Mouse (Mus musculus): ENCODE results near the gene Spag7.

Gene Spag7

GRCm38 (mm10) chr11:70643051-70643450 lies 26.2 kb downstream of the Spag7 start:
- DNase-seq (ENCODE audit: low spot score in 2 of 2): no peak

GRCm38 (mm10) chr11:70641241-70641640 lies 28.0 kb downstream of the Spag7 start:
- DNase-seq (ENCODE audit: low spot score in 2 of 2): peak in 1 of 2 experiments; percentile 58

GRCm38 (mm10) chr11:70639976-70640375 lies 29.2 kb downstream of the Spag7 start:
- no peak for DNase-seq (ENCODE audit: low spot score in 2 of 2)

- peak in 1 of 2 experiments; percentile 62 for DNase-seq (ENCODE audit: low spot score in 2 of 2)
Observed at GRCm38 (mm10) chr11:70638714-70639278, 30.4 kb downstream of the Spag7 start, which contains the start of gene Gp1ba. Gene Gp1ba (plus strand): TSS chr11:70639122.

- no peak for DNase-seq (ENCODE audit: low spot score in 2 of 2)
Observed at GRCm38 (mm10) chr11:70638293-70638692, 30.9 kb downstream of the Spag7 start.

GRCm38 (mm10) chr11:70637764-70638163 lies 31.5 kb downstream of the Spag7 start:
- no peak for DNase-seq (ENCODE audit: low spot score in 2 of 2)

GRCm38 (mm10) chr11:70635601-70636000 lies 33.6 kb downstream of the Spag7 start:
- DNase-seq (ENCODE audit: low spot score in 2 of 2): no peak

DNA sequence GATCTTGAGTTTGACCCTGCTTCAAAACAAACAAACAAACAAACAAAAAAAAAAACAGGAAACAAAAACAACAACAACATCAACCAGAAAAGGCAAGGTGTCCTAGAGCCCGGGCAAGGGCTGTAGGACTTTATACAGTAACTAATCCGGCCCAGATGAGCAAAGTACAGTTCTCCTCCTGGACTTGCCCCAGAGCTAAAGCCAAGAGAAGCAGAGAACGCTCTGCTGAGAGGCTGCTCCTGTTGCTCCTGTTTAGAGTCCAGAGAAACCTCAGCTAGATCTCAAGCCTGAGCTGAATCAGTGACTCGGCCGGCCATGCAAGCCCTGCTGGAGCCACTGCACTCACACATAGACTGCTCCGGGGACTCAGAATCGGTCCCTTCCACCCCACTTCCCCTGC lies 39.1 kb downstream of the Spag7 start:
- no peak for DNase-seq (ENCODE audit: low spot score in 2 of 2)

DNA sequence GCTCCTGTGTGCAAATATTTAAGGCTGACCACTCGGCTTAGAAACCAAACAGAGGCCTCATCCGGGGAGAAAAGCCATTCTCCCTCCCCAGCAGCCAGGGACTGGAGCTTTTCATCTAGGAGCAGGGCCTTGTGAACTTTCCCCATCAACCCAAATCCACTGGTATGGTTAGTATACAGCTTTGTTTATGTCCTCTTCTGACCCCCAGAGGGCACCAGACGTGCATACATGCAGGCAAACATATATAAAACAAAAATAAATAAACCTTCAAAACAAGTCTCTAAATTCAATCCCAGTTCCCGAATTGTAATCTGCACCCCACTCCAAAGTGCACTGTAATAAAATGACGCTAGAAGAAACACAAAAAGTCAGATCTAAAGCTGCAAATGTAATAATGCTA lies 39.7 kb downstream of the Spag7 start:
- peak in 1 of 2 experiments; percentile 61 for DNase-seq (ENCODE audit: low spot score in 2 of 2)

GRCm38 (mm10) chr11:70628431-70628830 lies 40.8 kb downstream of the Spag7 start:
- DNase-seq (ENCODE audit: low spot score in 2 of 2): no peak

DNA sequence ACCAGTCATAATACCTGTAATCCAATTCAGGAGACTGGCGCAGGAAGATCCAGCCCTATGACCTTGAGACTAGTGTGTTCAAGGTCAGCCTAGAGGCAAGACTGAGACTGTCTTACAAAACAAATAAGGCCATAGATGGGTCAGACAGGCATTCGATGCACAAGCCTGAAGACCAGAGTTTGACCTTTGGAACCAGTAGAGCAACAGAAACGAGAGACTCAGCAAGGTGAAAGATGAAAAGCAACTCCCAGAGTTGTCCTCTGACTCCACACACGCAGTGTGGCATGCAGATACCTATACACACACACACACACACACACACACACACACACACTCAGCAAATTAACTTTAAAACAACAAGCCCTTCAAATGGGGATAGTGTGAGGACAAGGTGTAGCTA lies 42.3 kb downstream of the Spag7 start:
- no peak for DNase-seq (ENCODE audit: low spot score in 2 of 2)

GRCm38 (mm10) chr11:70625473-70625872 lies 43.7 kb downstream of the Spag7 start:
- DNase-seq (ENCODE audit: low spot score in 2 of 2): peak; percentile 62 to 84

- DNase-seq (ENCODE audit: low spot score in 2 of 2): no peak
Observed at GRCm38 (mm10) chr11:70623053-70623742, 46.0 kb downstream of the Spag7 start.

DNA sequence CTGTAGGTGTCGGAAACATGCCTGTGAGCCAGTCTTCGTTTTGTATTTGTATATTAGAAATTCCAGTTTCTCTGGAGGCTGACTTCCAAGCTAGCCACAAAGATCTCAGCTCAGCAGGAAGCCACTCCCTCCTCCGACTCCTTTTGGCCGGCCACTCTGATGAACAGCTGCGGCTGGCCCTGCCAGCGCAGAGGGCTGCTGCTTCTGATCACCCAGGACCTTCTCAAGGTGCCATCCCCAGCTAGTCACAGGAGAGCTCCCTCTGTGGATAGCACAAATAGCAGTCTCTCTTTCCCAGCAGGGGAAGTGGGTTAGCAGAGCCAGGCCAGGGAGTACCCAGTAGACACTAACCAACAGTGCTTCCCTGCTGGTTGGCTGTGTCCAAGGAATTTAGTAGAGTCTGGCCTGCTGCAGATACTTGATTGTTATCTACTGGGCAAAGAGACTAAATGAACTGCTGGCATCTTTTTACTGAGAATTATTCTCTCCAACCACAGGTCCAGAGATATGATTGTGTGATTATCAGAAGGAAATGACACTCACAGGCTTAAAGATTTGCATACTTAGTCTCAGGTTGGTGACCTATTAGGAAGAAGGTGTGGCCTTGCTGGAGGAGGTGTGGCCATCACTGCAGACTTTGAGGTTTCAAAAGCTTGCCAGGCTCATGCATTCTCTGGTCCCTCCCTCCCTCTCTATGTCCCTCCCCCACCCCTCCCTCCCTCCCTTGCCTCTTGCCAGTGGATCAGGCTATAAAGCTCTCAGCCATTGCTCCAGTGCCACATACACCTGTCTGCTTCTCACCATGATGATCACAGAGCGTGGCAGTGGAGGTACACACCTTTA lies 47.0 kb downstream of the Spag7 start:
- DNase-seq (ENCODE audit: low spot score in 2 of 2): no peak

DNA sequence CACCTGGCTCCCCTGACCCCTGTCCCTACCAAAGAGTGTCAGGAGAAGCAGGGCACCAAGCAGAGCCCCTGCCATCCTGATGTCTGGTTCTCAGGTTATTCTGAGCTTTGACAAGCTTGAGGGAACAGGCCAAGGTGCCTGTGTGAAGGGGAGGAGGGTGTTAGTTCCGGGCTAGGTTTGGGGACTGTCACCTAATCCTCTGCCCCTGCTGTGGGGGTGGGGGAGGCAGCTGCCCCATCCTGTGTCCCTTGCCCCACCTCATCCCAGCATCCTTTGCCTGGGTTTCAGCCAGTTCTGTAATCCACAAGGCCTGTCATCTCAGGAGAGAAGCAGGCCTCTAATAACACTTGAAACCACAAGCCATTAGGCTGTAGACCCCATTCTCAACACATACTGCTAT lies 50.1 kb downstream of the Spag7 start, which contains the start of gene Chrne:
Chrne (minus strand) TSS at position 116 of the 400 bp plus-strand sequence.
- DNase-seq (ENCODE audit: low spot score in 2 of 2): no peak

DNA sequence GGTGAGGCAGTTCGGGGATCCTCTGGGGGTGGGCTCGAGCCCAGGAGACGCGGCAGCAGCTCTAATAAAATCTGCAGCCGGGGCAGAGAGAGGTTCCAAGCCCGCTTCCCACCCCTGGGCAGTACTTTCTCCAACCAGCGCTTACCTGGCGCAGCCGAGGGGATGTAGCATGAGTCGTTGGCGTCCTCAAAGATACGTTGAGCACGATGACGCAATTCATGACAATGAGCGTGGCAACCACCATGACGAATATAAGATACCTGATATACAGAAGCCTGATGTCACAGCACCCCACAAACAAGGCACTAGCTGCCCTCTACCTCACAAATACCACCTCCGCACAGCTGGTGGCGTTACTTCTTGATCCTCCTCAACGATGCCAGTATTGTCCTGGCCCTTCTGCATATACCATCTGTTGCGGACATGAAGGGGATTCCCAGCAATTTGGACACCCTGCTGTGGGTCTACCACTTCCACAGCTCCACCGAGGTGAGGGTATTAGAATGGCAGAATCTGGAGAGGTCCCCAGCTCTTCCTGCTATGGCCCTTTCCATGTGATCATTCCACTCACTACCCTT lies 53.6 kb downstream of the Spag7 start, which contains the start of gene 4930544D05Rik:
4930544D05Rik (plus strand) TSS at position 333 of the 578 bp plus-strand sequence.
- peak in 1 of 2 experiments; percentile 68 for DNase-seq (ENCODE audit: low spot score in 2 of 2)

DNA sequence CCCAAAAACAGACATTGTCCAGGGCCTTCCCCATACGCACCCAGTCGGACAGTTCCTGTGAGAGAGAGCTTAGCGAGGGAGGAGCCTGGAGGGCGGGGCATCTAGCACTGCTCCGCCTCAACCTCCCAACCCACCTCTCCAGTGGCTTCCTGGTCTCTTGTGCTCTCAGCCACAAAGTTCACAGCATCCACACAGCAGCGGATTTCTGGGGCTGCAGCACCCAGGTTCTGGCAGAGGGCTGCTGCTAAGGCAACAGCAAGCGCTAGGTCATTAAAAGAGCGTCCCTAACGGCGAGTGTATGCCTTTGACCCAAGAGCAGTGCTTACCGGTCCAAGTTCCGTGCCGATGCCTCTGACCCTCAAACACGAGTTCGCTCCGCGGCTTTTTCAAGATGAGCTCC lies 54.1 kb downstream of the Spag7 start:
- DNase-seq (ENCODE audit: low spot score in 2 of 2): peak; percentile 68 to 82

Data from spleen, postnatal 4 days (tissue).